Mouse (Mus musculus) MEL (cell line): ENCODE results near the gene Clint1.

ENCODE experiments used
- CTCF ChIP-seq, 3 experiments: IDR thresholded peaks in 2 of 3; conservative IDR thresholded peaks in 1 of 3; 2 replicates each; pipeline ENCODE4 v1.5.1; 2011 to 2012; ENCODE audit warnings: low read length in 3 of 3, low read depth in 2 of 3, mild to moderate bottlenecking in 2 of 3, improper control_type of control experiment in 1 of 3, inconsistent platforms in 1 of 3, mixed read lengths in 1 of 3, moderate library complexity in 1 of 3; ENCODE audit not compliant: control insufficient read depth in 1 of 3, insufficient read depth in 1 of 3, poor library complexity in 1 of 3, severe bottlenecking in 1 of 3
- MAFK ChIP-seq: IDR thresholded peaks from 2 replicates; pipeline ENCODE4 v1.6.1; 2011; ENCODE audit warnings: low read depth, mild to moderate bottlenecking, low read length, improper control_type of control experiment, borderline replicate concordance
- MEF2A ChIP-seq: IDR thresholded peaks from 2 replicates; pipeline ENCODE4 v1.6.1; 2014; ENCODE audit warnings: low read depth, mild to moderate bottlenecking, inconsistent platforms, low read length, improper control_type of control experiment; ENCODE audit not compliant: poor library complexity, insufficient replicate concordance, severe bottlenecking; ENCODE audit errors: extremely low read depth
- MXI1 ChIP-seq: IDR thresholded peaks from 2 replicates; pipeline ENCODE4 v1.6.1; 2011; ENCODE audit warnings: mild to moderate bottlenecking, low read depth, low read length, improper control_type of control experiment
- MYC ChIP-seq: IDR thresholded peaks from 2 replicates; pipeline ENCODE4 v1.6.1; 2011; ENCODE audit warnings: low read depth, mild to moderate bottlenecking, low read length, improper control_type of control experiment, moderate library complexity
- POLR2A ChIP-seq, 2 experiments: IDR thresholded peaks; 2 replicates each; pipeline ENCODE4 v1.6.1; 2011 to 2012; ENCODE audit warnings: low read length in 2 of 2, mild to moderate bottlenecking in 2 of 2, control low read depth in 1 of 2, improper control_type of control experiment in 1 of 2, low read depth in 1 of 2, moderate library complexity in 1 of 2; ENCODE audit not compliant: control insufficient read depth in 1 of 2, insufficient read depth in 1 of 2, poor library complexity in 1 of 2
- POLR2AphosphoS5 ChIP-seq: IDR thresholded peaks from 2 replicates; pipeline ENCODE4 v1.6.1; 2012; ENCODE audit warnings: low read depth, borderline replicate concordance, mild to moderate bottlenecking, inconsistent platforms, low read length, moderate library complexity, mixed read lengths
- RCOR1 ChIP-seq: IDR thresholded peaks from 2 replicates; pipeline ENCODE4 v1.6.1; 2012; ENCODE audit warnings: low read depth, mild to moderate bottlenecking, inconsistent platforms, low read length, improper control_type of control experiment
- USF2 ChIP-seq, 2 experiments: IDR thresholded peaks; 2 replicates each; pipeline ENCODE4 v1.6.1; 2011 to 2012; ENCODE audit warnings: improper control_type of control experiment in 2 of 2, low read length in 2 of 2, borderline replicate concordance in 1 of 2, inconsistent platforms in 1 of 2, low read depth in 1 of 2, mild to moderate bottlenecking in 1 of 2; ENCODE audit not compliant: insufficient read depth in 1 of 2
- ZMIZ1 ChIP-seq: IDR thresholded peaks from 2 replicates; pipeline ENCODE4 v1.6.1; 2012; ENCODE audit warnings: low read depth, mild to moderate bottlenecking, inconsistent platforms, low read length, improper control_type of control experiment, moderate library complexity

GRCm38 (mm10) chr11:45864409-45864808 lies 12.6 kb downstream of the Clint1 start:
- no peak for TF ChIP-seq POLR2A (IDR thresholded peaks at IDR 0.05; ENCODE audit: control insufficient read depth in 1 of 2, insufficient read depth in 1 of 2, low read depth in 1 of 2, low read length in 2 of 2, poor library complexity in 1 of 2)
- no peak for TF ChIP-seq POLR2AphosphoS5
- TF ChIP-seq CTCF (IDR thresholded peaks at IDR 0.05 in 2 of 3, conservative IDR thresholded peaks at IDR 0.05 in 1 of 3; ENCODE audit: control insufficient read depth in 1 of 3, insufficient read depth in 1 of 3, low read depth in 2 of 3, low read length in 3 of 3, poor library complexity in 1 of 3, severe bottlenecking in 1 of 3): no peak
- no peak for TF ChIP-seq MEF2A
- TF ChIP-seq ZMIZ1: no peak
- TF ChIP-seq USF2 (IDR thresholded peaks at IDR 0.05; ENCODE audit: borderline replicate concordance in 1 of 2, insufficient read depth in 1 of 2, low read depth in 1 of 2, low read length in 2 of 2): no peak
- TF ChIP-seq MAFK: no peak
- no peak for TF ChIP-seq MYC
- TF ChIP-seq RCOR1: no peak
- no peak for TF ChIP-seq MXI1
